Mouse (Mus musculus) layer of hippocampus, postnatal 36 days (tissue): ENCODE results near the gene Cdkn1c. TPM values are rescaled to one million over a fixed set of nuclear protein-coding genes. Genes with fewer than 3 reads are reported as not detected.
A peak's percentile ranks its signal among the peaks of the same experiment; 100 is the strongest.

Experiments
- DNase-seq, 2 experiments: peaks; one replicate each; pipeline ENCODE4 v3.0.0; 2022
- total RNA-seq, 2 experiments: library from RNA; stranded (reverse); gene quantifications; 2 replicates each; pipeline ENCODE4 v1.2.3; 2021

Cdkn1c gene
- total RNA-seq, 2 experiments from 2014 or later, result 3.6 to 6.7 TPM

DNA sequence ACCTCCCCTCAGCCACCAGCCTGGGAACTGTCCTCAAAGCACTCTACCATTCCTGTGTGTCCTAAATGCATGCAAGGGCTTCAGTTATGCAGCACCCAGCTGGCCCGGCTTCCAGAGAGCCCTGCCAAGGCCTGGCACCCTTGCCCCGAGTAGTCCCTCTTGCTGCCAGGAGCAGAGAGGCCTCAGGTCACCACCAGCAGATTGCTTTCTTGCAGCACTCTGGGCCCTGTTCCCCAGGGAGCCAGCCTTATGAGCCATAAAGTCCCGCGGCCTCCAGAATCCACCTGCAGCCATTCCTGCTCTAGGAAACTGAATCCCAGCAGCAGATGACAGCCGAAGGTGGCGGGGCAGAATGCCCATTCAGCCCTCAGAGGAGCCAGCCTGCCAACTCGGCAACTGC, 27.5 kb downstream of the Cdkn1c start:
- peak; percentile 32 to 36 for DNase-seq

DNA sequence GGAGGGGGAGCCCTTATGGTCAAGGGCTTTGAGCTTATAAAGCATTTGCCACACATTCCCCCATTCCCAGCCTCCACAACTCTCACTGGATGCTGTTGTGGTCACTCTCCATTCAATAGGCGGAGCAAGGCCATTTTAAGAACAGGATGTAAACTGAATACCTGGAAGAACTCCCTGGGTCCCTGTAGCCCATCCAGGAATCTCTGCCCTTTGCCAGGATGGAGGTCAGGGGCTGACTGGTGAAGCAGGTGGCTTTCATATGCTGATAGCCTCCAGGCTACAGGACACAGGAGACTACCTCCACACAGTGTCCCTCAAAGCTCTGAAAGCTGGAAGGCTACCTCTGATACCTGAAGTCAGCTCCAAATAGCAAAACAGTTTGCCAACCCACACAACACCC, 28.2 kb downstream of the Cdkn1c start:
- no peak for DNase-seq

DNA sequence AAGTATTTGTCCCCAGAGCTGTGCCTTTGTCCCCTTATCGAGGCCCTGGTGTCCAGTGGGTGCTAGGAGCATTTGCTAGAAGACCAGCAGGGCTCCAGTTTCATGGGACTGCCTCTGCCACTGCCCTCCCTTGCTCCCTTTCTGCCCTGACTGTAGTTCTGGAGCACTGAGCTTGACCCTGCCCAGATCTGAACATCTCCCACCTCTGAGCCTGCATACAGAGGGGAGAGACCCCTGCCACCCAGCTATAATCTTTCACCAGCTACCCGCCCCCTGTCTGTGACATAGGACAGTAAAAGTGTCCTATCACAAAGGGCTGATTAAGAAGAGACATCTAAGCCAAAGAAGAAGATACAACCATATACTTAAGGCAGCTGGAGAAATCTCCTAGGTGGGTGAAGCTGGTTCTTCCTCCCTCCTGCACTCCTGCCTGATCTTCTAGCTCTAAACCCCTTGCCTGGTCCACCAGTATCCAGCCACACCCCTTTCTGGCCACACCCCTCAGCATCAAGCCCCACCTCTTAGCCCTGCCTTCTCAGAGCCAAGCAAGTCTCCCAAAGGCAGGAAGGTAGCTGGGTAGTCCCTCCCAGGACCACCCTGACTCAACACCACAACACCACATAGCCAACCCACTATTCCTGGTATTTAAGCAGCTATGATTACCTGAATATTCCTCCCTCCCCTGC, 31.9 kb downstream of the Cdkn1c start:
- no peak for DNase-seq

DNA sequence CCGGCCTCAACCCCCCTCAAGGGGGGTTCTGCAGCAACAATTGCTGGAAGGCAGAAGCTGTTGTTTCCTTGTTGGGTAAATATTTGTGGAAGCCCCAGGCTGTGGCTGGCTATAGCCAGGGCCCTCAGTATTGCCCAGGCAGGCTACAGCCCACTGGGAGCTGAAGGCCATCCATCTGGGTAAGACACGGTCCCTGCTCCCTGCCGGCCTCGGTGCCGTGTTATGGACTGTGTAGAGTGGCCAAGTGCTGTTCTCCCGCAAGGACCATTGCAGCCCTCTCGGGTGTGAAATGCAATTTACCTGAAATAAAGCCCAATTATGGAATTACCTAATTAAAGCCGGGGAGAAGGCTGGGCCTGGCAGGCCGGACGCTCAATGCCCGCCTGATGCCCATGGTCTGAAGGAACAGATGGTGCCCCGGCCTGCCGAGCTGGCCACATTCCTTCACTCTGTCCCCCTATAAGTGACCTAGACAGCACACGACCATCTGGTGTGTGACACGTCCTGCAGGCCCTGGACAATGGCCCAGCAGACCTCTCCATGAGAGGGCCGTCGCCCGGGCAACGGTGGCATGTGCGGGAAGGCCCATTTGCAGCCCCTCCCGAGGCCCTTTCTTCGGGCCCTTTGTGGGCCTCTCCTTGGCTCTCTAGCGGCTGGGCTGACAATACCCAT, 32.6 kb downstream of the Cdkn1c start:
- DNase-seq, result no peak

DNA sequence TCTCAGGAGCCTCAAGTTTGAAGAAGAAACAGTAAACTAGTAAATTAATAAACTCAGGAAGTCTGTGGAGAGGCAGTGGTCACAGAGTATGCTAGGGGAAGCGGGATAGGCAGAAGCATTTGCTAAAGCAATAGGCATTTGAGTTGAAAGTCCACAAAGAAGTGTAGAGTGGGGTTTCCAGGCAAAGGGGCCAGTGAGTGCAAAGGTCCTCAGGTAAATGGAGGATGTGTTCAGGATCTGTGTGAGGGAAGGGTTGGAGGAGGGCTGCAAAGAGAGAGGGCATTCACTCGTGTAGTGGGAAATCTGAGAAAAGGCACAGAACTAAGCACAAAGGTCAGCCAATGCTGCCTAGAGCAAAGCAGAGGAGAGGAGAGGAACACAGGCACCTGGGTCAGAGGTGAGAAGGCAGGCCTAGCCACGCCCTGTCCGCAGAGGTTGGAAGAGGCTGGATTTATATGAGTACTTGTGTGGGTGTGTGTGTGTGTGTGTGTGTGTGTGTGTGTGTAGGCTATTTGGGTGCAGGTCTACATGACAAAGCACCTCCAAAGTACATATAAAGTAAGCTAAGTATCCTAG, 41.2 kb downstream of the Cdkn1c start:
- DNase-seq, result no peak

DNA sequence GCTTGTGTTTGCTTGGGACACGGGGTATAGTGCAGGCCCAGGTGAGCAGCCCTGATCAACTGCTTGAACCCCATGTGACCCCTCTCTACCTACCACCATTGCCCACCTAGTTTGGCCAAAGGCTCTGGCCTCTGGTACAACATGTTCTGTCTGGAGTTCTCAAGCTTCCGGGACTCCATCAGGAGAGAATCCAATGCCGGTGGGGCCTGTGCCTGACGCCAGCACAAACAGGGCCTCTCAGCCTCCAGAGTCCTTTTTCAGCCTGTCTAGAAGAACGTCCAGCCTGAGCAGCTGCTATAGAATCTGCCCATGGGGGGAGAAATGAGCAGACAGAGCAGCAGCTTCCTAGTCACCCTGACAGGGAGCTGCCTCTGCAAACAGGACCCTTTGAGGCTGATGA, 43.0 kb downstream of the Cdkn1c start:
- DNase-seq, result no peak

DNA sequence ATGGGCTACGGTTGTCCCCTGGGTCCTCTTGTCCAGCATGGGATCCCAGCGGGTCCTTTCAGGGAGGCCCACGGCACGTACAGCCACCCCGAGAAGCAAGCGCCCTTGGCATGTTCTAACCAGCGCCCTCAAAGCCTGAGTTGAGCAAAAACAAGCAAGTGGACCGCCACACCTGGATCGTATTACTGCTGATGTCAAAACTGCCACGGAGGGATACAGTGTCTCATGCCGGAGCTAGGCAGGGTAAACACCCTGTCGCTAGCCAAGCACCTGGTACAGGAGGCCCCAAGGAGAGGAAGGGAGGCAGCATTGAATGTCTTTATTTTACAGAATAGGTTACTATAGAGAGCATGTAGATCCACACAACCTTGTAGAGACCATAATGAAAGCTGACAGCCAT, 44.4 kb downstream of the Cdkn1c start:
- no peak for DNase-seq

DNA sequence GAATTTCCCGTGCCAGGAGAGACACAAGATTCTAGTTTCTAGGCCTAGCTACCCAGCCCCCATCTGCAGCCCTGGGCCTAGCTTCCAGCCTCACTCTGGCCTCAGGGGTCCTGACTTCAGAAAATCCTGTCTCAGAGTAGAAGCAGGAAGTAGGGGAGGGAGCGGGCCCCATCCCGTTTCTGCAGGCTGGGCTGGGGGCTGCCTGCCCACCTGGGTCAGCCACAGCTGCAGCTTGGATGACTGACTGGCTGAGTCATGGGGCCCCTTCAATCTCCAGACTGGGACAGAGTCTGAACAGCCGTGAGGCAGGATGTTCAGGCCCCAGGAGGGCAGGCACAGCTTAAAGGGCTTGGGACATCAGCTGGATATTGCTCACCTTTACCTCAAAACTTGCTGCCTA, 45.8 kb downstream of the Cdkn1c start:
- DNase-seq, result no peak

DNA sequence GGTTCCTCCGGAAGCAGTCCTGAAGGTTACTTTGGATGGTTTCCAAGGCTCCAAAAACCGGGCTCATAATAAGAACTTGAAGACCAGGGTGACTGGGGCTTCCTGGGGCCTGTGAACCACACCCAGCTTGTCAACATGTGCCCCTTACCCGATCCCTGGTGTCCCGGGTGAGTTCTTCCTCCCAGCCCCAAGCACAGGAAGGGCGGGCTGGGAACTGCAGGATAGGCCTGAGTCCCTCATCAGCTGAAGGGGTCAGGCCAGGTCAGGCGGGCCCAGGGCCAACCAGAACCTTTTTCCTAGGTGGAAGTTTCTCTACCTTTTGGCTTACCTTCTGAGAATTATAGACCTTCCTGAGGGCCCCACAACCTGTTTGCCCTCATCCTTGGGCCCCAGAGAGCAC, 48.2 kb downstream of the Cdkn1c start:
- DNase-seq, result no peak

DNA sequence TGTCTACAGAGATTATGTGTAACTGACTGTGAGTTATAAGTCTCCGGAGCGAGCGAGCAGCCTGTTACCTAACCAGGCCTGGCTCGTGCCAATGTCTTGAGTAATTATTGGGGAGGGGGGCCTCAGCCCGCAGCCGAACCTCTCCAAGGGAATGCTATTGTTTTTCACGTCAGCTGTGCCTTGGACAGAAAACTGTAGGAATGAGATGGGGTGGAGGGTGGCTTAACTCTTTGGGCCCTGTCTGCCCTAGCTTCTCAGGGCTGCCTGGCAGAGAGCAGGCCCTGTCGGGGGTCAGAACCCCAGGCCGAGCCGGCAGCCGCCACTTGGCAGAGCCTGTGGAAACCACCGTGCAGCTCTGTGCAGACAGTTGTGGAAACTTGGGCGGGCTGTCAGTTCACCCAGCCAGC, 52.2 kb downstream of the Cdkn1c start:
- no peak for DNase-seq

Other genes starting within 250 kb of the Cdkn1c start
- under 1 TPM; 0.28 to 0.65 TPM for gene Slc22a18, start 12.7 kb upstream of the Cdkn1c start, total RNA-seq
- not detected for gene Phlda2, start 42.1 kb upstream of the Cdkn1c start, total RNA-seq
- gene Nap1l4, start 88.1 kb upstream of the Cdkn1c start, total RNA-seq, result 100 to 1,000 TPM; 114 to 122 TPM
- 10 to 100 TPM; 46.3 to 51.5 TPM for gene Cars, start 139.0 kb upstream of the Cdkn1c start, total RNA-seq
- under 1 TPM in 1 of 2 experiments, not detected in 1; 0.10 TPM for gene Tnfrsf26, start 167.7 kb upstream of the Cdkn1c start, total RNA-seq
- 1 to 10 TPM; 1.7 to 2.7 TPM for gene Tnfrsf22, start 188.6 kb upstream of the Cdkn1c start, total RNA-seq
- gene Tnfrsf23, start 224.8 kb upstream of the Cdkn1c start, total RNA-seq, result 1 to 10 TPM; 1.1 to 1.4 TPM